Mouse (Mus musculus): Measurements from ENCODE around the gene Olfr535.
"Not testable (repeated sequence)": the region's sequence is repeated elsewhere in the genome, so short reads cannot be mapped to it uniquely, and the experiment has no call there.

Gene Olfr535

DNA sequence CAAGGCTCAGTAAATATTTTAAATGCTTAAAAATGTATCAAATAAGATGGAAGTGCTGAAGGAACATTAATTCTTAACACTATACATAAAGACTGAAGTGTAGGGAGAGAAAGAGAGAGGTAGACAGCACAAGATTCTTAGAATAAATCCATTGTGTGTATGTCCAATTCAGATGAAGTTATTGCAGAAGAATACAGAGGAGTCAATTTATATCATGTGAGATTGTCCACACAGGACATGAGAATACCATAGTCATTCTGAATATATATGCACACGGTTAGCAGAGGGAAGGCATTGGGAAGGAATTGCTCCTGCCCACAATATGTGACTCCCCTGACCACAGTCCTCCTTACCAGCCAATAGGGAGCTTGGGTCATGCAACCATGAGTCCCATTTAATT lies at the start of gene Olfr535:
TSS of gene Olfr535 (plus strand) at position 301 of the 400 bp plus-strand sequence.
- DNase-seq: no peak

DNA sequence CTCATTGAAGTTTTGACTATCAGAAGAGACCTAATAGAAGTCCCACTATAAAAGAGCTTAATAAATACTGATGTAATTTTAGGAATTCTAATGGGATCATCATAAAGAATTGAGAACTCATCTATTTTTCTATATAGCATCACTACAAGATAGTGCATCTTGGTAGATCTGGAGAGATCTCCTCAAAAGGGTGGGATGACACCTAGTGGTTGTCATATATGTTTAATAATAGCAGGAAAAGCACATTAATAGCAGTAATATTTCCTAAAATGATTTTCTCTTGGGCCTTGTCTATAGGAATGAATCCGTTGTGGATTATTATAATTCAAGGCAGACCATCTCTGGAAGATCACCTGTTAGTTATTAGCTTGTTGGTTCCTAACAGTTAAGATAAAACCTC lies 40.9 kb upstream of the Olfr535 start:
- DNase-seq: no peak

DNA sequence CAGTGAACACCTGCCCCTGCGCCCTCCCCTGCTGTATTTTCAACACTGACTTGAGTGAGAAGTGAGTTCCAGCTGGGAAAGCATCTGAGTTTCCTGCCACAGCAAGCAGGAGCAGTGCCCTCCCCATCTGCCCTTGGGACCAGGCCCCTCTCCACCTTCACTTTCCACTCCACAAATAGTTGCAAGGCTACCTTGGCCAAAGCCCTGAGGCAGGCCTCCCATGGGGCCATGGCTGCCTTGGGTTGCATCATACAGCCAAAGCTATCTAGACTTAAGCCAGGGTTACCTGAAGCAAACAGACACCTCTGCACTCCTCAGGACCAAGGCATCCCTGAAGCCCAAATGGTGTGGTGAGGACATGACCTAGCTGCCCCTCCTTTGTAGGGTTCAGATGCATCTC lies 20.9 kb upstream of the Olfr535 start, which contains the start of gene Olfr533:
TSS of gene Olfr533 (plus strand) at position 301 of the 400 bp plus-strand sequence.
- DNase-seq: not testable (repeated sequence)

- DNase-seq: no peak
Observed at GRCm38 (mm10) chr7:140477886-140478285, 6.1 kb upstream of the Olfr535 start.

DNA sequence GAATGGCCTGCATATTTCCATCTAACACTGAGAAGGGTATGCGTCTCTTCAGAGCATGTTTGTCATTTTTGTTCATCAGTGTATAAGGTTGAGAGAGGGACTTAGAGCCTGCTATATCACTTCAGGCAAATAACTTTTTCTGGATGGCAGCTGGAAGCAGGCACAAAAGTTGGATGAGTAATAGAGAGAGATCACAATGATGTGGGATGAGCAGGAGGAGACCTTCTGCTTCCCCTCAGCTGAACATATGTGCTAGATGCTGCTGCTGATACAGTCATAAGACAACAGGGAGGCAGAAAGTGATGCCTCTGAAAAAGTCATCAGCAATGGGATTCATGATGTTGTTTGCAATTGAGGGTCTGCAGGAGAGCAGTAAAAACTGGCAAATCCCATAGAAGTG lies 5.3 kb upstream of the Olfr535 start:
- DNase-seq: no peak

DNA sequence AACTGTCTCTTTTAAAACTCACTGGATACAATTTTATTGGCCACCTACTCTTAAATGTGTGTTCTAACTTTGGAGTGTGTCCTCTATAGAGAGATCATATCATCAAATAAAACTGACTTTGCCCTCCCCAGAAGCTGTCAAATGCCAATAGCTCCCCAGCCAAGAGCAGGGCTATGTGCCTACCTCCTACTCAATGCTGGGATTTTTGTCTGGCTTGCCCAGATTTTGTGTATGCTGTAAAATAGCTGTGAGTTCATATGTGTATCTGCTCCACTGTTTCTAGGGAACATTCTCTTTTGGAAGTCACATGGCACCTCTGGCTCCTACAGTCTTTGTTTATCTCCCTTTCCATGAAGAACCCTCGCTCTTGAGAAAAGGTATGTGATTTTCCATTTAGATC lies 5.0 kb downstream of the Olfr535 start:
- DNase-seq: no peak

DNA sequence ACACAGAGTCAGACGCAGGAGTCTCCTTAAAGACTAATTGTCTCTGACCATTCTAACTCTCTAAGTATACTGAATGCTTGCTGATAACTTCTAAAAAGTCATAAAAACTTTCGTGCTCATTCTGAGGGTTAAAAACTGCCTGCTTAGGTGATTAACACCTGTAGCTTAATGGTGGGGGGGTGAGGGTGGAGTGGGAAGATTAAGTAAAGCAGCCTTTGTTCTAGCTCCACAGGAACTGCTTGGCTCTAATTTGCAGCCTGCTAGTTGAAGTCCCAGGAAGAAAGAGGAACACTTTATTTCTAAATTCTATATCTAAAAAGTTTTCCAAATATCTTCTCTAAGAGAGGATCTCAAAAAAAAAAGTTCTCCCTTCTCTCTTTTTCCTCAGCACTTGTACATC lies 10.2 kb downstream of the Olfr535 start:
- no peak for DNase-seq

DNA sequence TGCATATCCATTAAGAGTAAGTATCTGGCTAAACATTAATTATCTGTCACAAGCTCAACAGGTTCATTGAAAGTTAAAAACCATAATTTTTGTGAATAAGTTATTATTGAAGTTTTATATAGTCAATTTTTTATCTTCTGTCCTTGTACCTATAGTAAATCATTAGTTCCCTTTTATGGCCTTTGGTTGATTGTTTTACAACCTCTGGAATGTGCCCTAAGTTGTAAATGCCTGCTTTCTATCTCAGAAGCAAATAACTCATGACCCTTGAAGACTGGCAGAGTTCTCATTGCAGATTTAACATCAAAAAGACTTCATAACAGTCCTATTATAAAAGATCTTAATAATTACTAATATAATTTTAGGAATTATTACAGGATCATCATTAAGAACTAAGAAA lies 10.7 kb downstream of the Olfr535 start:
- no peak for DNase-seq

DNA sequence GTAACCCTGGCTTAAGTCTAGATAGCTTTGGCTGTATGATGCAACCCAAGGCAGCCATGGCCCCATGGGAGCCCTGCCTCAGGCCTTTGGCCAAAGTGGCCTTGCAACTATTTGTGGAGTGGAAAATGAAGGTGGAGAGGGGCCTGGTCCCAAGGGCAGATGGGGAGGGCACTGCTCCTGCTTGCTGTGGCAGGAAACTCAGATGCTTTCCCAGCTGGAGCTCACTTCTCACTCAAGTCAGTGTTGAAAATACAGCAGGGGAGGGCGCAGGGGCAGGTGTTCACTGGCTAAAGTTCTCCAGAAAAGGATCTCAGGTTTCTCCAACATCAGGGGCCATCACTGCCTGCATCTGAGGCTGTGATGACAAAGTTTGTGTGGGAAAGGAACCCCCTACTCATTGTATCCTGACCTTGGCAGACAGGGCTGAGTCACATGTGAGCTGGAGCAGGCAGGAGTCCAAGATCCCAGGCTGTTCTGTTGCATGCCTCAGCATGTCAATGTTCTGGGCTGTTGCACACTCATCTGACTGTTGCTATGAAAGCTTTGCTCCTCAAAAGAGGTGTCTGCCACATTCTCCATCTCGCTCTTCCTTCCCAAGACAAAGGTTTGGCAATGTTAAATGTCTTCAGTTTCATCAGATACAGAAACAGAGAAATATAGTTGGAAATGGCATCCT lies 23.5 kb downstream of the Olfr535 start, which contains the start of gene Olfr536:
TSS of gene Olfr536 (minus strand) at position 51 of the 676 bp plus-strand sequence.
- peak; percentile 2 for DNase-seq

GRCm38 (mm10) chr7:140539746-140540145 lies 55.7 kb downstream of the Olfr535 start:
- DNase-seq: no peak

Measured in right cerebral cortex, postnatal 4 days (tissue).